Mouse (Mus musculus) erythroblast, embryonic 14.5 days (primary cell): Measurements from ENCODE around the gene Mta2.

Experiments used
- GATA1 ChIP-seq: IDR thresholded peaks from 2 replicates; pipeline ENCODE4 v1.6.1; 2012; ENCODE audit warnings: low read length, inconsistent platforms, mixed read lengths
- TAL1 ChIP-seq: IDR thresholded peaks from 3 replicates; pipeline ENCODE4 v1.6.1; 2012; ENCODE audit warnings: low read length, inconsistent platforms, mixed read lengths

DNA sequence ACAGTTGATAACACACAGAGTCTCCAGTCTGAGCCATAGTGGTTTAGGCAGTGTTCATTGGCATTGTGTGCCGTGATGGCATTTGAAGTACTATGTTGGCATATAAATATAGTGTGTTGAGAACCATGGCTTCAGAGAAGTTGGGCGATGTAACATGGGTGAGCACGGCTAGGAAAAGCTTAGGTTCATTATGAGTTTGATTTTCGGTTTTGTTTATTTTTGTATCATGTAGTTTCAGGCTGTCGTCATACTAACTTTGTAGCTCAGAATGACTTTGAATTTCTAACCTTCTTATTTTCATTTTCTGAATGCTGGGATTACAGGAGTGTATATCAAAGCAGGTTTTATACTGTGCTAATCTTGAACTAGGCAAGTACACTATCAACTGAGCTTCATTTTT lies 38.3 kb upstream of the Mta2 start:
- TF ChIP-seq GATA1 = no peak
- no peak for TF ChIP-seq TAL1
